Mouse (Mus musculus): Measurements from ENCODE around the gene Card10.

GRCm38 (mm10) chr15:78763704-78764103 is 39.1 kb downstream of the Card10 start:
- TF ChIP-seq CTCF (IDR thresholded peaks at IDR 0.05; ENCODE audit: low read depth), result no peak
- no peak for TF ChIP-seq EP300 (IDR thresholded peaks at IDR 0.05; ENCODE audit: low read depth)
